Mouse (Mus musculus) thymus, adult 2 months (tissue): ENCODE measurements around the gene Galnt15. TPM values are rescaled to one million over a fixed set of nuclear protein-coding genes. Genes with fewer than 3 reads are reported as not detected.

Experiments
- DNase-seq: peaks from one replicate; pipeline ENCODE4 v3.0.0; 2021
- H3K27ac ChIP-seq: fragments of 200-500 bp; 2 replicates; pipeline ENCODE4 v1.5.1; 2012; ENCODE audit warnings: low read length, control low read depth; ENCODE audit not compliant: control insufficient read depth, insufficient read depth
- H3K27me3 ChIP-seq: fragments of 200-500 bp; 2 replicates; pipeline ENCODE4 v1.6.1; 2012; ENCODE audit warnings: mild to moderate bottlenecking, low read length, moderate library complexity, mixed read lengths; ENCODE audit not compliant: control insufficient read depth, insufficient read depth
- H3K36me3 ChIP-seq: fragments of 200-500 bp; 2 replicates; pipeline ENCODE4 v1.6.1; 2012; ENCODE audit warnings: mild to moderate bottlenecking, low read length, moderate library complexity; ENCODE audit not compliant: control insufficient read depth, insufficient read depth
- H3K4me1 ChIP-seq: fragments of 200-500 bp; replicated peaks from 2 replicates; pipeline ENCODE4 v1.6.1; 2012; ENCODE audit warnings: low read length; ENCODE audit not compliant: control insufficient read depth, insufficient read depth
- H3K4me3 ChIP-seq: fragments of 200-500 bp; 2 replicates; pipeline ENCODE4 v1.5.1; 2012; ENCODE audit warnings: mild to moderate bottlenecking, low read length, control low read depth, moderate library complexity; ENCODE audit not compliant: control insufficient read depth, insufficient read depth
- CTCF ChIP-seq: fragments of 200-500 bp; IDR thresholded peaks from 2 replicates; pipeline ENCODE4 v1.5.1; 2012; ENCODE audit warnings: mild to moderate bottlenecking, control low read depth, low read length, moderate library complexity, borderline replicate concordance; ENCODE audit not compliant: control insufficient read depth, poor library complexity, insufficient read depth; ENCODE audit errors: extremely low read depth
- POLR2A ChIP-seq: fragments of 200-500 bp; IDR thresholded peaks from 2 replicates; pipeline ENCODE4 v1.6.1; 2012; ENCODE audit warnings: mild to moderate bottlenecking, low read length, control low read depth, moderate library complexity; ENCODE audit not compliant: control insufficient read depth, poor library complexity, insufficient read depth; ENCODE audit errors: extremely low read depth
- WGBS: fragments of 180-500 bp; shearing (Covaris S2); methylation state at CpG from one replicate; pipeline ENCODE4 v1.1.7; 2018; 5-methylcytosine and 5-hydroxymethylcytosine counted together
- polyA plus RNA-seq: library from polyadenylated mRNA; depleted of rRNA; stranded (reverse); fragments of >200 nt; gene quantifications from 2 replicates; pipeline ENCODE4 v1.2.3, GENCODE M21; 2012; rRNA removed

Galnt15 gene
- 1.8 and 2.4 TPM in 2 replicates for polyA plus RNA-seq

DNA sequence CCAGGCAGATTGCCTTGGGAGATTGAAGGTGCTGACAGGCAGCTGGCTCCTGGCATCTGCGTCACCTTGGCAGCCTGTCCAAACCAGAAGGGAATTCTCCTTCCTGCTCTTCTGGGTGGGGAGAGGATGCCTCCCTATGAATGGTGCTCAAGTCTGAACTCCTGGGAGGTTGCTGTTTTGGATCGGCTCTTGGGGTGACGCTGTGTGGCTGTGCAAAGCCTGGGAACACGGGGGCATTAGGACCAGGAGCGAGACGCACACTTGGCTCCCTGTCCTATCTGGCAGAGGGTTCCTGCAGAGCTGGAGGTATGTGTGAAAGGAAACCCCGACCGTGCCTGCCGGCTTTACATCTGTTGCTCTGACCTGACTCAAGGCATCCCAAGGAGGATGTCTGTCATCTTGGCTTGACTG is at the start of gene Galnt15:
Galnt15 (plus strand) TSS at position 309 of the 411 bp plus-strand sequence.
- no peak for TF ChIP-seq POLR2A
- TF ChIP-seq CTCF, result no peak
- DNase-seq, result no peak
- WGBS, result 18% methylated on average over 9 of the region's 9 CpGs
- Histone ChIP-seq H3K4me1 (no peaks in the 10 kb centered on the region), H3K36me3 (no peaks in the 10 kb centered on the region), H3K27ac (no peak within 1 kb of the TSS), H3K27me3 (no peaks in the 10 kb centered on the region), H3K4me3 (no peak within 1 kb of the TSS)

DNA sequence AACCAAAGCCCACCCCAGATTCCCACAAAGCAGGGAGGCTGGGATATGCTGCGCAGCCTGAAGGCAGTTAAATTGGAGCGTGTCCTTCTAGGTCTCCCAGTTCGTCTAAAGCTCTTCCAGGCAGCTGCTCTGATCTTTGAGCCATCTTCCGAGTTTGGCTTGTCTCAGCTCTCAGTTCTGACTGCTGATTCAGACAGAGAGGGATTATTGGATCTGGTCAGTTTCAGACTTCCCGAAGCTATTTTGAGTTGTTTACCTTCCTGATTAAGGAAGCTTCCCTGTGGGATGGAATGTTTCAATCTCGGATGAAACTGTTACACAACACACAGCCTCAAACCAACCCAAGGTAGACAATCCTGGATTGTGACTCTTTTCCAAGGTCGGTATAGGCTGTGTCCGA is 34.8 kb upstream of the Galnt15 start:
- Histone ChIP-seq H3K27me3 (no peaks in the 10 kb centered on the region), H3K4me3 (no peak overlapping the region), H3K36me3 (no peaks in the 10 kb centered on the region), H3K27ac (no peak overlapping the region), H3K4me1 (no peaks in the 10 kb centered on the region)
- TF ChIP-seq POLR2A (no peak), CTCF (no peak)
- no peak for DNase-seq
- WGBS, result 79% methylated on average over 8 of the region's 8 CpGs

DNA sequence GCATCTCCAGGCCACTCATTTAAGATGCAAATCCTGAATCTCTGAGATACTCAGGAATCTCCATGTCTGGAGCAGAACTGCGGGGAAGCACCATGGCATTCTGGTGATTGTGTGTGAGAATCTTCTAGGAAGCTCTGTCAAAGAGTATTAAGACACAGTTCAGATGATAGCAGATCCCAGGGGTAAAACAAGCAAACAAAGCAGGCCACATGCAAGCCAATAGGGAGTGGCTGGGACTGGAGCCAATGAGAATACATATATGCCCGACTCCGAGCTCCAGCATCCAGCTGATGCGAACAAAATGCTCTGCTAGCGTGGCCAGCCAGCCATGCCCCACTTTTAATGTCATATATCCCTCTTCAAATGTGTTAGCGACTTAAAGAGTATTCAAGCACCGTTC is 27.8 kb upstream of the Galnt15 start:
- no peak for DNase-seq
- 95% methylated on average over 7 of the region's 7 CpGs for WGBS
- Histone ChIP-seq H3K4me3 (no peak overlapping the region), H3K4me1 (no peaks in the 10 kb centered on the region), H3K27ac (no peak overlapping the region), H3K27me3 (no peaks in the 10 kb centered on the region), H3K36me3 (no peaks in the 10 kb centered on the region)
- no peak for TF ChIP-seq CTCF
- no peak for TF ChIP-seq POLR2A

DNA sequence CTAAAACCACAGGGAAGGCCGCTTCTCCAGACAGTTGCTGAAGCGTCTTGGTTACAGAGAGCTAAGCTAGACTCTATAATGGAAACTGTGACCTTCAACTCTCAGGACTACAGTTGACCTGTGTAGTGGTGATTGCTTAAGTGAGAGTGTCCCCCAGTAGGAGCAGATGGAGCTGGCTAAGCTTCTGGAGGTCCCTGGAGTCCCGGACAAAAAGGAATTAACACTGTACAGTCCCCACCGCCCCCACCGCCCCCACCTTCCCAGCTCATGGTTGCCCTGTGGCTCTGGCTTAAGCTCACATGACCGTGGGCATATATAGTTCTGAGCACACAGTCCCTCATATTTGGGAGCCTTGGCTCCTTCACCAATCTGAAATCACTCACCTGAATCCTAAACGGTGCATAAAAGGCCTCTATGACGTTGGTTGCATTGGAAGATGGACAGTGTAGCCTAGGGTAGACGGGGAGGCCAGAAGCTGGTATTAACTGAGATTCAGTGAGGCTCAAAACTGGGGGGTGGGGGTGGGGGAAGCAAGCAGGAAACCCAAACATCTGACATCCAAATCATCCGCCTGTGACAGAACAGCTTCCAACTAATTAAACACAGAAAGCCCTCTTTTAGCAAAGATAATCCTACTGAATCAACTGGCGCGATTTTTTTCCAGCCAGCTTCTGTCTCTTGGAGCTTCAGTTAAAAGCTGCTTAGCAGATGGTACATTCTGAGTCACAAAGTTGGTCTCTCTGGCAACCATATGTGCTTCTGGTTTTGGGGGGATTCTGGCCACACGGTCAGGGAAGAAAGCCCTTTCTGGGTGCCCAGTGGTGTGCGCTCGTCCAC is 26.1 kb upstream of the Galnt15 start:
- TF ChIP-seq CTCF (no peak), POLR2A (no peak)
- Histone ChIP-seq H3K4me3 (no peak overlapping the region), H3K4me1 (no peaks in the 10 kb centered on the region), H3K27me3 (no peaks in the 10 kb centered on the region), H3K27ac (no peak overlapping the region), H3K36me3 (no peaks in the 10 kb centered on the region)
- no peak for DNase-seq
- WGBS, result 96% methylated on average over 15 of the region's 15 CpGs

DNA sequence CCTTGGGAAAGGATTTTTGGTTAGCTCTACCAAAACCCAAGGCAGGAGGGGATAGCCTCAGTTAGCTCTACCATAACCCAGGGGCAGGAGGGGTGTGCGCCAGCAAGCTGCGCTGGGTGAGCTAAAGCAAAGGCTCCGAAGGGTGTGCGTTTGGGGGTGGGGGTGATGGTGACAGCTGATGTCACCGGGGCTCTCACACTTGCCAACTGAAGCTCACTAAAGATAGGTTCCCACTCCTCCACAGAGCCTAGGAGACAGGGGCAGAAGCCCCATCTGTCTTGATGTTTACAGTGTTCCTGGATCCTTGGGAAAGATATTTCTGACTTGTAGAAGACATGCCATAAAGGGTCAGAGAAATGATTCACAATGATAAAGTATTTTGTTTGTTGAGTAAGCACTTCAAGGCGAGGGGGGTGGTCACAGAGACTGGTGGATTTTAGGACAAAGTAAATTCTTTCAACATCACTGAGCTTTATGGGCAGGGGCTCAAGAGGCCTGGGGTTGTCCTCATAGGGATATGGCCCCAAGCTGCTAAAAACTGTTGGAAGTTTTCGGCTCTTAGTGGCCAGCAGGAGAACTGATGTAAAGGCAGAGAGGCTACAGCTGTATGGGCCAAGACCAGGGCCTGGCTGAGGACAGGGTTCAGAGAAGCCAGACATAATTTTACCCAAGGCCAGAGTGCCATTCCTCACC is 24.7 kb upstream of the Galnt15 start:
- no peaks in the 10 kb centered on the region for H3K27me3 ChIP-seq
- H3K27ac ChIP-seq, result no peak overlapping the region
- DNase-seq, result no peak
- no peaks in the 10 kb centered on the region for H3K36me3 ChIP-seq
- H3K4me3 ChIP-seq, result no peak overlapping the region
- WGBS, result 92% methylated on average over 7 of the region's 7 CpGs
- no peaks in the 10 kb centered on the region for H3K4me1 ChIP-seq
- TF ChIP-seq CTCF (no peak), POLR2A (no peak)

DNA sequence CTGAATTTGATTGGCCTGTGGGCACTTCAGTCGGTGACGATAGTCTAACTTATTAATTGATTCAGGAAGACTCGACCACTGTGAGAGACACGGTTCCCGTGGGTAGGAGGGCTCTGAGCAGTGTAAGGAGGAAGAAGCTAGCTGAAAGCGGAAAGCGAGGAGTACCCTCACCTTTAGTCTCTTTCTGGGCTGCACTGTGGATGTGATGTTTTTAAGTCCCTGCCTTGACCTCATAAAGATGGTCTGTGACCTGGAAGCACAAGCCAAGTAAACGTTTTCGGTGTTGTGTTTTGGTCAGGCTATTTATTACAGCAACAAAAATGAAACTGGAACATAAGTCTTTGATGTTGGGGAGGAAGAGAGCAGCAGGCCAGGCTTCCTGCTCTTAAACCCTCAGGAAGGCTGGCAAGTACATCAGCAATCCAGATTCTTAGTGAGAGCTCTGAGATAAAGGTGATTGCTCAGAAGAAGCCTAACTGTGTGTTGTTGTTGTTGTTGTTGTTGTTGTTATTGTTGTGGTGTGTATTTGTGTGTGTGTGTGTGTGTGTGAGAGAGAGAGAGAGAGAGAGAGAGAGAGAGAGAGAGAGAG is 23.0 kb upstream of the Galnt15 start:
- 30% methylated on average over 9 of the region's 9 CpGs for WGBS
- Histone ChIP-seq H3K4me3 (no peak overlapping the region), H3K27me3 (no peaks in the 10 kb centered on the region), H3K36me3 (no peaks in the 10 kb centered on the region), H3K4me1 (no peaks in the 10 kb centered on the region), H3K27ac (no peak overlapping the region)
- TF ChIP-seq CTCF, result no peak
- no peak for TF ChIP-seq POLR2A
- DNase-seq, result peak; percentile 4
